Mouse (Mus musculus) spleen, adult 2 months (tissue): ENCODE data around the gene Smad6.

Experiments
- CTCF ChIP-seq: fragments of 200-500 bp; IDR thresholded peaks from 2 replicates; pipeline ENCODE4 v1.5.1; 2011; ENCODE audit warnings: mild to moderate bottlenecking, inconsistent platforms; ENCODE audit not compliant: insufficient read depth, insufficient read length, insufficient replicate concordance; ENCODE audit errors: extremely low read depth
- POLR2A ChIP-seq: fragments of 200-500 bp; IDR thresholded peaks from 2 replicates; pipeline ENCODE4 v1.6.1; 2011; ENCODE audit warnings: low read depth, low read length, inconsistent platforms

GRCm38 (mm10) chr9:63965579-63965981 is 56.3 kb downstream of the Smad6 start:
- TF ChIP-seq POLR2A: no peak
- TF ChIP-seq CTCF: no peak
